Mouse (Mus musculus) adrenal gland, adult 8-10 months (tissue): Measurements from ENCODE around the gene 4930404N11Rik. TPM values are rescaled to one million over a fixed set of nuclear protein-coding genes. Genes with fewer than 3 reads are reported as not detected.

Experiments
- DNase-seq: peaks from one replicate; pipeline ENCODE4 v3.0.0; 2022
- total RNA-seq, 4 experiments: library from RNA; stranded (reverse); gene quantifications; 2 replicates each; pipeline ENCODE4 v1.2.4; 2022

Gene 4930404N11Rik
- total RNA-seq, 4 experiments from 2014 or later, result 1.6 to 5.3 (median 2.4) TPM

DNA sequence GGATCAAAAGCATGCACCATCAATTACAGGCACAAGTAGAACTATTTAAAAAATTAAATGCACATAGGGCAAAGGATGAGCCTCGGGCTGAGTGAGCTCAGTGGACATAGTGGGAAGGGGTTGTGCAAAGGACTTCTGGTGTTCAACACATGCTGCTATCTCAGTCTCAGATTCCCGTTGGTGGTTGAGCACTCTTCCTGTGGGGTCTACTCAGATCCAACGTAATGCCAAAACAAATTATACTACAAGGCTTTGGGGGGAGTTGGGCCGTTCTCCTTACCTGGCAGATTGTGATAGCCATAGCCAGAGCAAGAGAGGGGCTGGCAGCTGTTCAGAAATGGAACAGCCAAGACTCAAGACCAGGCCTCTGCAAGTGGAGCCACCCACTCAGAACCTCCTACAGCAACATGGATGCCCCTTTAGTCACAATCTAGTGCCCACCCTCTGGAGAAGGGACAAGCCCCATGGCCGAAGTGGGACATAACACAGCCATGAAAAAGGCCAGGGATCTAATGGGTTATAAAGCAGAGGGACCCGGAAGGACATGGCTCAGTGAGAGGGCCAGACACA is 14.3 kb upstream of the 4930404N11Rik start:
- no peak for DNase-seq

- DNase-seq, result no peak
Measured at GRCm38 (mm10) chr10:81379183-81379553, 13.6 kb upstream of the 4930404N11Rik start.

- DNase-seq, result peak; percentile 100
Measured at GRCm38 (mm10) chr10:81378553-81379182, 13.1 kb upstream of the 4930404N11Rik start.

GRCm38 (mm10) chr10:81377793-81378552 is 12.4 kb upstream of the 4930404N11Rik start, which contains the start of gene Fzr1:
Gene Fzr1, minus strand, starts transcription at chr10:81378516.
- no peak for DNase-seq

DNA sequence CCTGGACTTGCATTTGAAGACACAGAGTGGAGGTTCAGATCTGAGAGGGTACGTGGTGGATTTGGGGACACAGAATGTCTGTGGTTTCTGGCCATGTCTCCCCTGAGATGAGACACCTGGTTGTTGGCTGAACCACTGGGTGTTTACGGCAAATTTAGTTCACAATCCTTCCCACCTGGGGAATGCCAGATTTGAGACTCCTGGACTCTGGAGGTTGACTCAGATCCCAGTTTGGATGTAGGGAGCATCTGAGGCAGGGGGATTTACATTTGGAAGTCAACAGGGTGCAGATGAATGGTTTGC is 11.7 kb upstream of the 4930404N11Rik start:
- DNase-seq, result no peak

DNA sequence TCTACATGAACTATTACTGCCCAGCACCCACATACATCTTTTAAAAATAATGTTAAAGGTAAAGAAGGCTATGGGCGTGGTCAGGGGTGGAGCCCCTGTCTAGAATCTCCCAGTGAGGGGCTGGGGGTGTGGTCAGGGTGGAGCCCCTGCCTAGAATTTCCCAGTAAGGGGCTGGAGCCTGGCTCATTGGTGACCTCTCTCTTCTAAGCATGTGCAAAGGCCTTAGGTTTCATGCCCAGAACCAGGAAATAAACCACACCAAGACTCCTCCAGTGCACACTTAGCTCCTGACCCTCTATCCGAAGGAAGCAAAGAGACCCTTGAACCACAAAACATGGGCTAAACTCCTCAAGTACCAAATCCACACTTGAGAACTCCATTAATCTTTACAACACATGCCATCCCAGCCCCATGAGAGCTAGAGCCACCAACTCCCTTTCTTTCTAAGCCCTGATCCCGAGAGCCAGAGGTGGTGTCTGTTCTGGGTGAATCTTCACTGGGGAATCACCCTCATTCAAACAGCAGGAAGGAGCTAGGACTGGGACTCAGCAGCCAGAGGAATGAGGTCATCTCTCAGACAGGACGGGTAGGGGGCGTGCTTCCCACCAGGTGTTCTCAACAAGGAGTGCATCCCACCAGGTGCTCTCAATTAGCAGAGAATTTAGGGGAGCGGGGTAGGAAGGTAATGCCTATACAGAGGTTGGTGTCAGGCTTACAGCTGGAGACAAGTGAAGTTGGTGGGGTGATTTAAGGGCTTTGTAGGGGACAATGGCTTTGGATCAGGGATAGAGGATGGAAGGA is 11.1 kb upstream of the 4930404N11Rik start:
- DNase-seq, result no peak

- no peak for DNase-seq
Measured at GRCm38 (mm10) chr10:81375322-81375721, 9.7 kb upstream of the 4930404N11Rik start.

- DNase-seq, result no peak
Measured at GRCm38 (mm10) chr10:81367207-81367495, 1.5 kb upstream of the 4930404N11Rik start.

GRCm38 (mm10) chr10:81366477-81367206 is 1.0 kb upstream of the 4930404N11Rik start:
- no peak for DNase-seq

DNA sequence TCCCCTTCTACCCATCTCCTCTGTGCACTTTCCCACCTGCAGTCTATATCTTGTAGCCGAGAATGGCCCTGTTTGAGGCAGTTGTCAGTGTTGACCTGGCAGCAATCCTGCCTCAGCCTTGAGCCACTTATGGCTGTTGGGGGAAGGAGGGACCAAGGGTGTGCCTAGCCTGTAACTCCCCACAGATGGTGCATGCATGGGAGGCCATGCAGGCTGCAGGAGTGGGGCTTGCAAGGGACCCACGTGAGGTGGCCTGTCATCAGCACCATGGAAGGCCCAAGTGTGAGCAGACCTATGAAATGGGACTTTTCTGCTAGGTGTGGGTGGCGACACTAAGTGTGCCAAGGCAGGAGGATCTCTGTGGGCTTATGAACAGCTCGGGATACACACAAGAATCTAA is 543 bp downstream of the 4930404N11Rik start:
- DNase-seq, result no peak

- DNase-seq, result no peak
Measured at GRCm38 (mm10) chr10:81364666-81365065, 950 bp downstream of the 4930404N11Rik start.

- no peak for DNase-seq
Measured at GRCm38 (mm10) chr10:81363436-81364346, 1.9 kb downstream of the 4930404N11Rik start.

- no peak for DNase-seq
Measured at GRCm38 (mm10) chr10:81362336-81362949, 3.2 kb downstream of the 4930404N11Rik start.

DNA sequence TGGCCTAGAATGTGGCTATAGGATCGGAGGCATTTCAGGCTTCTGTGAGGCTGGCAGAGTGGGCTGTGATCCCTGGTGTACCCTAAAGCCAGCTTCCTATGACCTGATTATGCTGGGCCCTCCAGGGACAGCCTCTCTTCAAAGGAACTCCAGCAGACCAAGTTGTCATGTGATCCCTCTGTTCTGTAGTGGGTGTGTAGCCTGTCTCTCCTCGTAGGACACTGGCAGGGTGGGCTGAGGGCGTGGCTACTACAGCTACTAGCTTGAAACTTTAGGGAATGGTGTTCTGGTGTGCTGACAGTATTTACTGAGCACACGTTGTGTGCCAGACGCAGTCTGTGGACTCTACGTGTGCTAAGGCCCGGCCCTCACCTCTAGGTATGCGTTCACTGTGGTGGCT is 4.9 kb downstream of the 4930404N11Rik start:
- DNase-seq, result no peak

DNA sequence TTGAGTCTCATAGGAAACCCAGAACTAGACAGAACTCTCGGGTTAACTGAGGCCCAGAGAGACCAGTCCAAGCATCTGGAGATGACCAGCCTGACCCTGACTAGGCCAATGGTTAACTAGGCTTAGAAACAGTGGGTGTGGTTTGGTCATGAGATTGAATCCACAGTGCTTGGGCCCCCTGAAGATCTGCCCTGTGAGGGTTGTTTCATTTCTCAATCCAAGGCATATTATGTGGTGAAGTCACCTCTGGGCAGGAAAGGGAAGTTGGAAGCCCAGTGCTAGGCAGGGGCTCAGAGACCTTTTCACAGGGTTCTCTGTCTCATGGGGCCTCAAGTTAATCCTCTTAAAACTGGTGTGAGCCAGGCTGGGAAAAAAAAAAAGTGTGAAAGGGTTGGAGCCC is 6.8 kb downstream of the 4930404N11Rik start:
- no peak for DNase-seq

GRCm38 (mm10) chr10:81358209-81358608 is 7.4 kb downstream of the 4930404N11Rik start:
- no peak for DNase-seq

GRCm38 (mm10) chr10:81356991-81357844 is 8.4 kb downstream of the 4930404N11Rik start, which contains the start of gene Mfsd12:
Gene Mfsd12, plus strand, starts transcription at chr10:81357491.
- peak; percentile 85 for DNase-seq

GRCm38 (mm10) chr10:81356352-81356990 is 9.1 kb downstream of the 4930404N11Rik start:
- DNase-seq, result no peak

DNA sequence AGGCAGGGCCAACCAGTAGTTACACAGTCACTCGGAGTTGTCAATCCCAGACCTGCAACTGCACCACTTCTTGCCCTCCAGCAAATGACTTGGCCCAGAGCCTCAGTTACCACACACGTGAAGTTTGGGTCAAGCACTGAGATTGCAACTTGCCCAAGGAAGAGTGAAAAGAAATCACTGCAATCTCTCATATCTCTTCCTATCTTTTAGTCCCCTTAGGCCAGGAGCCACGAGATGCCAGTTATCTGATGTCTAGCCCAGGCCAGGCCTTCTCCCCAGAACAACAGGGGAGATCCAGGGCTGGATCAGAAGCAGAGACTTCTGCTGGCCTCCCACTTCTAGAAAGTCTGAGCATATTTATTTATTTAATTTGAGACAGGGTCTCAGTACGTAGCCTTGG is 10.1 kb downstream of the 4930404N11Rik start:
- DNase-seq, result no peak
